31 mouse cellular contexts compared by ENCODE assay signal in the genomic region with DNA sequence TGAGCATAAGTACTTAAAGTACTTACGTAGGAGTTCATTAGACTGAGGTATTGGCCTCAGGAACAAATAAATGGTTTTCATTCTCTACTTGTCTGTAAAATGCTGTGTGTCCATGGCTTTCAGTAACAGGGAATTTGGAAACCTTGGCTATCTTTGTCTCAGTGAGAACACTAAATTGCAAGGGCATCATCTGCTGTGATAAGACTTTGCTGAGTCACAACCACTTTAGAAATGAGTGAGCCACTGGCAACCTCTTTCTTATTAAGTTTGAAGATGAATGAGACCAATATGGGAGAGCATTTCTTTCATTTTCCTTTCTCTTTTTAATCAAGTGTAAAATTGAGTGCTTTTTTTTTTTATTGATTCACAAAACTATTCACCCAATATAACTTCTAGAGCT.
DNase-seq lines count a peak whose midpoint lies in the region; ATAC-seq and TF ChIP-seq lines count a peak whose summit lies in the region.
"Had no signal": no experiment of that assay in that cellular context is flagged by ENCODE, and none has a peak within 500 bp of the region (broad histone marks: within the 10 kb centered on the region; RNA-seq: fewer than 3 reads in every experiment).

No protein-coding gene starts in this region.

- ATAC-seq in liver, postnatal 0 days, result no peak
- ATAC-seq in common myeloid progenitor, adult 5-6 weeks (replicated peaks; ENCODE audit: low read depth, poor library complexity, severe bottlenecking), result 0 out of 2 replicates have a peak, but pooled peaks have one; percentile 29
- ATAC-seq: forebrain, embryonic 14.5 days; forebrain, postnatal 0 days; hindbrain, postnatal 0 days; inflammation-experienced regulatory T-cells, adult 6 months; intestine, embryonic 16.5 days; Patski had no signal

- no peaks in the 10 kb centered on the region for H3K9me3 ChIP-seq in liver, postnatal 0 days (ENCODE audit: low read length)
- H3K9me3 ChIP-seq: embryonic facial prominence, embryonic 12.5 days; embryonic facial prominence, embryonic 15.5 days; heart, embryonic 12.5 days; heart, embryonic 15.5 days had no signal

- no peak overlapping the region for H3K4me2 ChIP-seq in liver, postnatal 0 days (ENCODE audit: low read depth, low read length)
- H3K4me2 ChIP-seq: embryonic facial prominence, embryonic 12.5 days; embryonic facial prominence, embryonic 15.5 days; heart, embryonic 12.5 days; heart, embryonic 15.5 days; hindbrain, embryonic 14.5 days had no signal

- no peak overlapping the region for H3K27ac ChIP-seq in liver, postnatal 0 days (ENCODE audit: low read depth)
- H3K27ac ChIP-seq: embryonic facial prominence, embryonic 12.5 days; embryonic facial prominence, embryonic 15.5 days; gastrocnemius, adult 2 months; heart, embryonic 15.5 days; hindbrain, embryonic 14.5 days; hindbrain, postnatal 0 days had no signal

- intact Hi-C loops in left cerebral cortex, postnatal 4 days (cut with DNase I), result no loop called here

- no peak for DNase-seq in liver, postnatal 0 days
- DNase-seq in liver, result no peak
- DNase-seq in brain, adult 2 months (ENCODE audit: low read depth, low spot score), result peak; percentile 7
- no peak for DNase-seq in heart, postnatal 4 days
- DNase-seq in lung, postnatal 25 days (ENCODE audit: low spot score), result no peak
- no peak for DNase-seq in left cerebral cortex, postnatal 4 days
- DNase-seq in adrenal gland, adult (ENCODE audit: inconsistent age in 2 of 2, low spot score in 1 of 2), result no peak
- DNase-seq: adrenal gland, adult 2 months; adrenal gland, postnatal 14 days; B cell, adult 2 months; cerebellum, adult 11 months; cerebellum, adult 9-10 months; cerebellum, postnatal 14 days; forebrain, postnatal 0 days; gastrocnemius, adult 2 months; gastrocnemius, postnatal 14 days; heart, adult 18-20 months; heart, postnatal 10 days; heart, postnatal 36 days had no signal

- 78% methylated on average over 1 of the region's 1 CpGs for WGBS in liver, postnatal 0 days (ENCODE audit: insufficient replicate concordance)

- no peaks in the 10 kb centered on the region for H3K36me3 ChIP-seq in liver, postnatal 0 days (replicated peaks; ENCODE audit: insufficient read depth, low read length)
- H3K36me3 ChIP-seq: embryonic facial prominence, embryonic 12.5 days; embryonic facial prominence, embryonic 15.5 days; heart, embryonic 12.5 days; heart, embryonic 15.5 days had no signal

- TF ChIP-seq EP300 in liver, postnatal 0 days (IDR thresholded peaks at IDR 0.05; ENCODE audit: low read depth), result 0 out of 2 replicates have a peak, but pooled peaks have one; percentile 13

- no peaks in the 10 kb centered on the region for H3K27me3 ChIP-seq in liver, postnatal 0 days (ENCODE audit: insufficient read depth, low read length)
- H3K27me3 ChIP-seq: CH12.LX; embryonic facial prominence, embryonic 12.5 days; embryonic facial prominence, embryonic 15.5 days; heart, embryonic 12.5 days; heart, embryonic 15.5 days; Patski had no signal

- H3K9ac ChIP-seq in liver, postnatal 0 days (replicated peaks), result no peak overlapping the region
- H3K9ac ChIP-seq: embryonic facial prominence, embryonic 12.5 days; embryonic facial prominence, embryonic 15.5 days; forebrain, postnatal 0 days; heart, embryonic 12.5 days; heart, embryonic 15.5 days; hindbrain, embryonic 14.5 days had no signal

- no peaks in the 10 kb centered on the region for H3K4me1 ChIP-seq in liver, postnatal 0 days (ENCODE audit: insufficient read depth)
- H3K4me1 ChIP-seq: embryonic facial prominence, embryonic 12.5 days; embryonic facial prominence, embryonic 15.5 days; heart, embryonic 12.5 days; heart, embryonic 15.5 days had no signal

- H3K4me3 ChIP-seq in liver, postnatal 0 days (ENCODE audit: low read depth, low read length), result no peak overlapping the region
- H3K4me3 ChIP-seq: embryonic facial prominence, embryonic 12.5 days; embryonic facial prominence, embryonic 15.5 days; gastrocnemius, adult 2 months; heart, embryonic 12.5 days; heart, embryonic 15.5 days had no signal

- TF ChIP-seq CTCF in liver, postnatal 0 days (IDR thresholded peaks at IDR 0.05; ENCODE audit: low read depth), result no peak
